Mouse (Mus musculus) limb, embryonic 11.5 days (tissue): ENCODE measurements around the gene Tmem63b. TPM values are rescaled to one million over a fixed set of nuclear protein-coding genes. Genes with fewer than 3 reads are reported as not detected.
A peak's percentile ranks its signal among the peaks of the same experiment; 100 is the strongest.

Source experiments
- ATAC-seq: fragments of 200-750 bp; cut with Nextera tagmentation; 2 replicates; pipeline ENCODE4 v1.8.0; 2017; ENCODE audit warnings: low read depth; ENCODE audit not compliant: insufficient number of reproducible peaks, low FRiP score, low TSS enrichment
- DNase-seq: peaks from one replicate; pipeline ENCODE4 v3.0.0-alpha.2; 2015; ENCODE audit warnings: low spot score
- H3K27ac ChIP-seq: fragments of 300-500 bp; sonication (generic); replicated peaks from 2 replicates; pipeline ENCODE4 v1.5.1; 2014; ENCODE audit warnings: low read depth, mild to moderate bottlenecking, low read length
- H3K27me3 ChIP-seq: fragments of 300-500 bp; sonication (generic); 2 replicates; pipeline ENCODE4 v1.6.1; 2014; ENCODE audit warnings: mild to moderate bottlenecking, low read length, mixed read lengths; ENCODE audit not compliant: control insufficient read depth, insufficient read depth
- H3K36me3 ChIP-seq: fragments of 300-500 bp; sonication (generic); 2 replicates; pipeline ENCODE4 v1.6.1; 2014; ENCODE audit warnings: mild to moderate bottlenecking, low read length, moderate library complexity, mixed read lengths; ENCODE audit not compliant: control insufficient read depth, insufficient read depth
- H3K4me1 ChIP-seq: fragments of 300-500 bp; sonication (generic); 2 replicates; pipeline ENCODE4 v1.6.1; 2014; ENCODE audit warnings: low read length, mixed read lengths; ENCODE audit not compliant: control insufficient read depth, insufficient read depth
- H3K4me2 ChIP-seq: fragments of 300-500 bp; sonication (generic); 2 replicates; pipeline ENCODE4 v1.6.1; 2014; ENCODE audit warnings: low read depth, mild to moderate bottlenecking, moderate library complexity; ENCODE audit not compliant: severe bottlenecking
- H3K4me3 ChIP-seq: fragments of 300-500 bp; sonication (generic); 2 replicates; pipeline ENCODE4 v1.5.1; 2014; ENCODE audit warnings: low read depth, low read length
- H3K9ac ChIP-seq: fragments of 300-500 bp; sonication (generic); 2 replicates; pipeline ENCODE4 v1.6.1; 2014; ENCODE audit warnings: mild to moderate bottlenecking, low read length
- H3K9me3 ChIP-seq: fragments of 300-500 bp; sonication (generic); 2 replicates; pipeline ENCODE4 v1.6.1; 2016; ENCODE audit warnings: low read length; ENCODE audit not compliant: control insufficient read depth
- WGBS: fragments of 180-500 bp; shearing (Covaris S2); extraction: QIAGEN DNeasy Blood & Tissue Kit; methylation state at CpG from one replicate; pipeline ENCODE4 v1.1.7; 2014; 5-methylcytosine and 5-hydroxymethylcytosine counted together
- polyA plus RNA-seq: library from polyadenylated mRNA; unstranded; fragments of >200 nt; fragmentation: Nextera tagmentation; extraction: Ambion mirVana; gene quantifications from 2 replicates; pipeline ENCODE4 v1.2.1, GENCODE M21; 2014

Gene Tmem63b
- polyA plus RNA-seq = 23.3 and 23.6 TPM in 2 replicates

DNA sequence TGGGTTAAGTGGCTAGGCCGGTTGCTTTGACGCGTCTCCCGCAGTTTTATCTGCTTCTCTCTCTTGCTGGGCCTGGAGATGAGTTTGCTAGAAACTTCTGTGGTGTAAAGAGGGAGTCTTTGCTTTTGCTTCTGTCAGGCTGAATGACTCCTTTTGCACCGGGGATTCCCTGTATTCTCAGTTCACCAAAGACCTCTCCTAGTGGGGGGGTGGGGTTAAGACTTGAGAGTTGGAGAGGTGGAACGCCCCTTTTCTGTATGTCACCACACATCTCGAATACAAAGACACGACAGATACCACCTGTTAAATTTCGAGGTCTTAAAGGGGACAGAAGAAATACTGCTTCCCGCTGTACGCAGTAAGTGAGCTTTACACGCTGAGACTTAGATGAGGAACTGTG, at the start of gene Tmem63b:
Gene Tmem63b, minus strand, starts transcription at position 190 of the 400 bp plus-strand sequence.
- Histone ChIP-seq H3K9ac (peak within 1 kb of the TSS; percentile 81), H3K4me3 (peak within 1 kb of the TSS; percentile 84), H3K27ac (peak within 1 kb of the TSS; percentile 51; the same call in 1 of the 2 replicates), H3K4me2 (peak within 1 kb of the TSS; percentile 91), H3K4me1 (peaks cover 12% of the 10 kb centered on the region), H3K36me3 (no peaks in the 10 kb centered on the region), H3K27me3 (no peaks in the 10 kb centered on the region), H3K9me3 (no peaks in the 10 kb centered on the region)
- no peak; the same call in 1 of the 2 replicates for ATAC-seq
- DNase-seq = no peak
- 11% methylated on average over 12 of the region's 12 CpGs for WGBS

DNA sequence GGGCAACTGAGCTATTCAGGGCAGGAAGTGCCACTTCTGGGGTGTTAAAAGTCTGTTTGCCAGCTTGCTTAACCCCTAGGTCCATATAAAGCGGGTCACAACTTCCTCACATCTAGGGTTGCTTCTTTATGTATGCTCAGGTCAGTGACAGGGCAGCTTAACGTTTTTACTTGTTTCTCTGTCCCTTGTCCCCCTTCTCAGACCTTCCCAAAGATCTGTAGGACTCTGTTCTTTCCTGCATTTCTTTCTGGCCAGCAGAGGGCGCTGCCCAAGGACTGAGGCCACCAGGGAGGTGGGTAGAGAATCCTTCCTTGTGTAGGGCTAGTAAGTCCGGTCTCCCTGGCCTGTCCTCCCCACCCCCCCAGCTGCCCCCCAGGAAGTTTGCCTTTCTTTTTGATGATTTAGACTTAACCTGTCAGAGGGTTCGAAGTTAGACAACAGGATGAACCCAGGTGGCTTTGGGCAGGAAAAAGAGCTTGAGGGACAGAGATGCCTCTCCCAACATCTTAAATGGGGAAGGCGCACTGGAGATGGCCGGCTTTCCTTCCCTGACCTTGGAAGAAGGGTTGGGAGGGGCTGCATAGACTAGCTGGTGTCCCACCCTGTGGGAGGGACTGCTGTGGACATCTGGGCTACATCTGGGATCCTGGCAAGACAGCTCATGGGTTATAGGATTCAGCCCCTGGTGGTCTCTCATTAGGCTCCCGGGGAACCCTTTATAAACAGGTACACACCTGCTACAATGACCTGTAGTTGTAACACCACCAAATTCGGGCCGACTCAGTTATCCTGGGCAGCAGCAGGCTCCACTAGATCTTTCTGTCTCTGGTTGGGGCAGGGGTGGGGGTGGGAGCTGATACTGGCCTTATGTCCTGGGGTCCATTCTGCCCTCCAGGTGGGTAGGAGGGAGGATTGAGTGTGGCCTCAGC, 48.9 kb upstream of the Tmem63b start:
- peaks cover 32% of the 10 kb centered on the region for H3K4me1 ChIP-seq
- peak overlapping the region; percentile 75 for H3K4me2 ChIP-seq
- no peaks in the 10 kb centered on the region for H3K36me3 ChIP-seq
- H3K9me3 ChIP-seq = no peaks in the 10 kb centered on the region
- H3K27me3 ChIP-seq = 0 out of 2 replicates have a peak, but pooled peaks cover 2% of the 10 kb centered on the region
- H3K27ac ChIP-seq = peak overlapping the region; percentile 92
- ATAC-seq = peak; percentile 41
- H3K9ac ChIP-seq = peak overlapping the region; percentile 78
- DNase-seq = peak; percentile 93
- WGBS = 7% methylated on average over 10 of the region's 10 CpGs
- H3K4me3 ChIP-seq = peak overlapping the region; percentile 34

DNA sequence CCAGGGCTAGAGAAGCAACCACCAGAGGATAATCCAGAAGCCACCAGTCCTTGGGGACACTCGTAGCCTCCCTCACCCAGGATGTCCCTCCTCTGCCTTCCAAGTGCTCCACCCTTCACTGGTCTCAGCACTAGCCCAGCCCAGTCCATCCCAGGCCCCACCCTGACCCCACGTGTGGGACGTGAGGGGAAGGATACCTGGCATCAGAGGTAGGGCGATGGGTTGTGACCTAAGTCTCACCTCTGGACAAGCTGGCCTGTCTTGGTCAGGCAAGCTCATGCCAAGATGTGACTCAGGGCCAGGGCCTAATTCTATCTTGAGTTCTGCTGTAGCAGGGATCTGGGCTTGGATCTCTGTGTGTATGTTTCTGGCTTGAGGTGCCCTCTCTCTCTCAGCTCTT, 48.2 kb upstream of the Tmem63b start:
- H3K36me3 ChIP-seq = no peaks in the 10 kb centered on the region
- H3K4me1 ChIP-seq = peaks cover 40% of the 10 kb centered on the region
- 0 out of 2 replicates have a peak, but pooled peaks cover 2% of the 10 kb centered on the region for H3K27me3 ChIP-seq
- H3K27ac ChIP-seq = no peak overlapping the region
- no peak overlapping the region for H3K9ac ChIP-seq
- WGBS = 76% methylated on average over 4 of the region's 4 CpGs
- no peaks in the 10 kb centered on the region for H3K9me3 ChIP-seq
- DNase-seq (no peak), ATAC-seq (no peak)
- H3K4me2 ChIP-seq = no peak overlapping the region
- H3K4me3 ChIP-seq = no peak overlapping the region

DNA sequence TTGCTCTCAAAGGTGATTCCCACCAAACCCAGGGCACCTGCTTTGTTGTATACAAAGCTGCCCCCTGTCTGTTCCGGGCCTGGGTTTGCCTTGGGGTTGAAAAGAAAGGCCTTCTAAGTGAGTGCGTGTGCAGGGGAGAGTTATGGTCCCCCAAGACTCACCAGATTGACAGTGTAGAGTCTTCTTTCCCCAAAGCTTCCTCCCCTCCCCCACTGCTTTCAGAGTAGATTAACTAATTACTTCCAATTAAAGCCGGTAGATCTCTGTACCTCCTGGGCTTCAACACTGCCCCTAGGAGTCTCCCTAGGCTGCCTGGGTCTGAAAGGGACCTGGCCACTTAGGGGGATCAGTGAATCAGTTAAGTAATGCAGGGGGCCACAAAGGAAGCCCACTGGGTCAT, 47.6 kb upstream of the Tmem63b start:
- ATAC-seq = no peak
- DNase-seq = no peak
- Histone ChIP-seq H3K27me3 (0 out of 2 replicates have a peak, but pooled peaks cover 2% of the 10 kb centered on the region), H3K36me3 (no peaks in the 10 kb centered on the region), H3K4me1 (peaks cover 45% of the 10 kb centered on the region), H3K4me2 (peak overlapping the region; percentile 87), H3K9me3 (no peaks in the 10 kb centered on the region), H3K27ac (no peak overlapping the region), H3K9ac (peak overlapping the region; percentile 69; the same call in 1 of the 2 replicates), H3K4me3 (no peak overlapping the region)
- 18% methylated on average over 3 of the region's 3 CpGs for WGBS

DNA sequence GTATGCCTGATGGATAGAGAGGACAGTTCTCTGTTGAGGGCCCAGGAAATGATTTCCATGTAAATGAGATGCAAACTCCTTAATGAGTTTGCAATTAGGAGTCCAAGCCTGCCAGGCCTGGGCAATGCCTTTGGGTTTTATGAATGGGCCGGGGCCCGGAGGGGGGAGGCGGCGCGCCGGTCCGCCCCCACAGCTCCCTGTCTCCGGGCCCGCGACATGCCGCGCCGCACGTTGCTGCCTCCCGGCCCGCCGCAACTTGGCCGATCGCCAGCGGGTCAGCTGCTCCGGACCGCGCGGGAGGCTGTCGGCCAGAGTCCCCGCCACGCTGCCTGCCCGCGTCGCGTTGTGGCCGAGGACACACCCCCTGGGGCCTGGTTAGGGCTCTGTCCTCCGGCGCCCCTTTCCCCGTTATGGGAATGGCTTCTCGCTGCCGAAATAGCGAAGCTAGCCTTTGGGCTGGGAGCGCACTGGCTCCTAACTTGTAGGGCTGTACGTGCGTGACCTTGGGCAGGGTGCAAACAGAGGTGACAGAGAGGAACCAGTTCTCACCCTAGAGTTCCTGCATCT, 47.1 kb upstream of the Tmem63b start, which contains the start of gene 1600014C23Rik:
Gene 1600014C23Rik, minus strand, starts transcription at position 110 of the 567 bp plus-strand sequence.
- peak within 1 kb of the TSS; percentile 30 for H3K4me3 ChIP-seq
- ATAC-seq = no peak
- DNase-seq = peak; percentile 65
- H3K4me1 ChIP-seq = peaks cover 45% of the 10 kb centered on the region
- under 1% methylated on average over 40 of the region's 41 CpGs for WGBS
- no peaks in the 10 kb centered on the region for H3K36me3 ChIP-seq
- H3K27me3 ChIP-seq = 0 out of 2 replicates have a peak, but pooled peaks cover 2% of the 10 kb centered on the region
- no peak within 1 kb of the TSS for H3K27ac ChIP-seq
- peak within 1 kb of the TSS; percentile 69 for H3K9ac ChIP-seq
- H3K4me2 ChIP-seq = peak within 1 kb of the TSS; percentile 87
- no peaks in the 10 kb centered on the region for H3K9me3 ChIP-seq

DNA sequence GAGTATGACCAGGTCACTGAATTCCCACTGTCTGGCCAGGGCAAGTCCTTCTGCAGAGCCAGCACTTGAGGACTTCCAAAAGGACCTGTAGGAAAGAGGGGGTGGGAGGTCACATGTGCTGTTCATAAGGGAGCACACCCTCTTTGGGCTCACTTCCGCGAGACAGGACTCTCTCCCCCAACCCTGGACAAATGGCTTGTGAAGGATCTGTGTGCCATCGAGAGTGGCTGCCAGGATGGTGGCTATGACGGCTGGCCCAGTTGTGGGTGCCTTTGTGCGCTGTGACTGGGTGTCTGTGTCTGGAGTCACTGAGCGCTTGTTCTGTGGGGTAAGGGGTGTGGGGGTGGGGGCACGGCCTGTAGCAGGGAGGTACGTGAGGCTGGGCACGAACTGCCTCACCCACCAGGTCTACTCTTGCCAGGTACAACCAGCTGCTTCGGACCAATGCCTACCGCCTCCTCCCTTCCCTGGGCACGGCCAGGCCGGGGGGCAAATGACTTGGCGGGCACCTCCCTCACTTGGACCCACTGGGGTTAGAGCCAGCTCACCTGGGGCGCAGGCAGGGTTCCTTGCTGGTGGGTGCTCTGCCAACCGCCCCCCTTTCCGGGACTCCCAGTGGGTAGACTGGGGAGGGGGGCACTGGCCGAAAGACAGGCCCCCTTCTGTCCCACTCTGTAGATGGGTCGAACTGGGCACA, 46.5 kb upstream of the Tmem63b start:
- WGBS = 55% methylated on average over 19 of the region's 19 CpGs

DNA sequence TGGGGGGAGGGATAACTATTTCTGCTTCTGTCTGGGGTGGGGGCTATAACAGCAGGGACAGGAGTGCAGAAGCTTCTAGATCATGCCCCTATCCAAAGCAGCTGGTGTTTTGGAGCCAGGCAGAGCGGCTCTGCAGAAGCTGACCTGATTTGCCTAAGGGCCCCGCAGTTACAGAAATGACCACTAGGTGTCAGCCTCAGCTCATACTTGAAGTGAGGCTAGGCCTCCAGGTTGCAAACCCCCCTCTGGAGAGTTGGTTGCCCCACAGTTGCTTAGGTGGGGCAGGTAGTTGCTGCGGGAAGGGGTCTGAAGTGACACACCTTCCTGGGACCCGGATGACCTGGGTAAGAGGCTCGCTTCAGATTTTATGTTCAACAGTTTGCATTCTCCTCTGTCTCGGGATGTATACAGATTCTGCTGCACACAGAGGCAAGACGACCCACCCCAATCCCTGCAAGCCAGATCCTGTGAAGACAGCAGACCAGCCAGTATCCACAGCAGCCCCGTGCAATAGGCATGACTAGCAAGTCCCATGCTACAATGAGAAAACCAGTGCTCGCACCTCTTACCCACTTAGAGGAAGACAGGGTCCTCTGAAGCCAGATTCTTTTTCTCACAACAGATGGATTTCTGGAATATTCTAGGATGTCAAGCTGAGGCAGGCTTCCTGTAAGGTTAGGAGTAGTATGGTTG, 44.6 kb upstream of the Tmem63b start:
- Histone ChIP-seq H3K4me2 (no peak overlapping the region), H3K4me3 (no peak overlapping the region), H3K9me3 (no peaks in the 10 kb centered on the region), H3K4me1 (peaks cover 38% of the 10 kb centered on the region), H3K9ac (no peak overlapping the region), H3K27me3 (0 out of 2 replicates have a peak, but pooled peaks cover 2% of the 10 kb centered on the region), H3K27ac (no peak overlapping the region; the same call in 1 of the 2 replicates), H3K36me3 (no peaks in the 10 kb centered on the region)
- WGBS = 29% methylated on average over 9 of the region's 9 CpGs
- ATAC-seq = no peak
- peak; percentile 96 for DNase-seq

More for the DNA sequence above, 46.5 kb upstream of the Tmem63b start:
- peak overlapping the region; percentile 30; the same call in 1 of the 2 replicates for H3K4me3 ChIP-seq
- peak overlapping the region; percentile 87 for H3K4me2 ChIP-seq
- no peak overlapping the region for H3K27ac ChIP-seq
- DNase-seq (no peak), ATAC-seq (no peak)
- H3K4me1 ChIP-seq = peaks cover 45% of the 10 kb centered on the region
- peak overlapping the region; percentile 69 for H3K9ac ChIP-seq
- 0 out of 2 replicates have a peak, but pooled peaks cover 2% of the 10 kb centered on the region for H3K27me3 ChIP-seq
- H3K9me3 ChIP-seq = no peaks in the 10 kb centered on the region
- no peaks in the 10 kb centered on the region for H3K36me3 ChIP-seq
